Mouse (Mus musculus) left cerebral cortex, postnatal 25 days (tissue): ENCODE data around the gene Krtap27-1. TPM values are rescaled to one million over a fixed set of nuclear protein-coding genes. Genes with fewer than 3 reads are reported as not detected.

Experiments used
- total RNA-seq, 2 experiments: library from RNA; stranded (reverse); gene quantifications; 2 replicates each; pipeline ENCODE4 v1.2.3; 2021

Krtap27-1 gene
- total RNA-seq, 2 experiments from 2014 or later = not detected

Other genes with a start within 250 kb of the Krtap27-1 start
- gene Cldn17, start 164.7 kb downstream of the Krtap27-1 start, total RNA-seq = not detected
- gene Cldn8, start 108.5 kb downstream of the Krtap27-1 start, total RNA-seq = not detected
- not detected for gene Krtap24-1, start 59.4 kb downstream of the Krtap27-1 start, total RNA-seq
- gene 2310079G19Rik, start 44.0 kb downstream of the Krtap27-1 start, total RNA-seq = not detected
- gene Krtap26-1, start 23.9 kb downstream of the Krtap27-1 start, total RNA-seq = not detected
- gene 2310061N02Rik, start 36.3 kb upstream of the Krtap27-1 start, total RNA-seq = not detected
- not detected for gene Krtap13-1, start 57.2 kb upstream of the Krtap27-1 start, total RNA-seq
- not detected for gene Krtap13, start 80.0 kb upstream of the Krtap27-1 start, total RNA-seq
- not detected for gene 2310034C09Rik, start 87.2 kb upstream of the Krtap27-1 start, total RNA-seq
- not detected for gene 2310057N15Rik, start 102.5 kb upstream of the Krtap27-1 start, total RNA-seq
- not detected for gene Gm5965, start 106.2 kb upstream of the Krtap27-1 start, total RNA-seq
- gene Gm20741, start 140.5 kb upstream of the Krtap27-1 start, total RNA-seq = not detected
- gene Krtap15, start 148.5 kb upstream of the Krtap27-1 start, total RNA-seq = not detected
- not detected for gene Krtap14, start 154.5 kb upstream of the Krtap27-1 start, total RNA-seq
- gene Krtap19-1, start 197.7 kb upstream of the Krtap27-1 start, total RNA-seq = not detected
- gene Krtap19-2, start 202.6 kb upstream of the Krtap27-1 start, total RNA-seq = not detected
- not detected for gene Krtap19-3, start 206.4 kb upstream of the Krtap27-1 start, total RNA-seq
- gene Krtap19-4, start 213.4 kb upstream of the Krtap27-1 start, total RNA-seq = not detected
- not detected for gene Krtap19-5, start 224.8 kb upstream of the Krtap27-1 start, total RNA-seq